Mouse (Mus musculus) heart, postnatal 14 days (tissue): ENCODE data around the gene Epn2. TPM values are rescaled to one million over a fixed set of nuclear protein-coding genes. Genes with fewer than 3 reads are reported as not detected.

ENCODE experiments used
- DNase-seq, 2 experiments: peaks; one replicate each; pipeline ENCODE4 v3.0.0; 2021 to 2022
- intact Hi-C: fragments of 180-260 bp; cut with DNase I; formaldehyde crosslinking; loops from one replicate; pipeline ENCODE4 v1.15.1; 2025
- total RNA-seq, 2 experiments: library from RNA; stranded (reverse); gene quantifications; 2 replicates each; pipeline ENCODE4 v1.2.3; 2021

Gene Epn2
- total RNA-seq, 2 experiments from 2014 or later: 23.4 to 29.8 TPM

GRCm38 (mm10) chr11:61495528-61495927 lies 84.0 kb downstream of the Epn2 start:
- DNase-seq: no peak
- intact Hi-C loops: no loop called here

- intact Hi-C loops: no loop called here
Measured at GRCm38 (mm10) chr11:61494129-61494997, 85.1 kb downstream of the Epn2 start, which contains the start of gene Mapk7. Mapk7 (minus strand) TSS chr11:61494406.

GRCm38 (mm10) chr11:61493525-61494128 lies 85.9 kb downstream of the Epn2 start:
- DNase-seq: peak in 1 of 2 experiments; percentile 33
- intact Hi-C loops: no loop called here

More at GRCm38 (mm10) chr11:61494129-61494997, 85.1 kb downstream of the Epn2 start, which contains the start of gene Mapk7:
- DNase-seq: peak; percentile 97 to 98

GRCm38 (mm10) chr11:61492749-61493401 lies 86.6 kb downstream of the Epn2 start:
- DNase-seq: no peak
- intact Hi-C loops: no loop called here

DNA sequence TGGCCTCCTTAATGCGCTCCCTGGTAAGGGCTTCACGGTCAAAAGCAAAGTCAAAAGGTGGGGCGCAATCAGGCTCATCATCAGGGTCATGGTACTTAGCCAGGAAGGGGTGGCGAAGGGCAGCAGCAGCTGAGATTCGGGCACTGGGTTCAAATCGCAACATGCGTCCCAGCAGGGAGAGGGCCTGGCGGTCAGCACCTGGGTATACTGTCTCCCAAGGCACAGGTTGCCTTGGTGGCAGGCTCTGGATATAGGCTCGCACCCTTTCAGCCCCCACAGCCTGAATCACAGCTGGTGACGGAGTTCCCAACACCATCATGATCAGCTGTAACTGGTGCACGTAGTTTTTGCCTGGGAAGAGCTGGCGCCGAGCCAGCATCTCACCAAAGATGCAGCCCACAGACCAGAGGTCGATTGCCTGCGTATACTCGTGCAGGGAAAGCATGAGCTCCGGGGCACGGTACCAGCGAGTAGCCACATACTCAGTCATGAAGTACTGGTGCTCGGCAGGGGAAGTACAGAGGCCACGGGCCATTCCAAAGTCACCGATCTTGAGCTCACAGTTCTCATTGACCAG lies 88.5 kb downstream of the Epn2 start:
- DNase-seq: no peak
- intact Hi-C loops: no loop called here

- DNase-seq: no peak
- intact Hi-C loops: no loop called here
Measured at GRCm38 (mm10) chr11:61489874-61490273, 89.6 kb downstream of the Epn2 start.

DNA sequence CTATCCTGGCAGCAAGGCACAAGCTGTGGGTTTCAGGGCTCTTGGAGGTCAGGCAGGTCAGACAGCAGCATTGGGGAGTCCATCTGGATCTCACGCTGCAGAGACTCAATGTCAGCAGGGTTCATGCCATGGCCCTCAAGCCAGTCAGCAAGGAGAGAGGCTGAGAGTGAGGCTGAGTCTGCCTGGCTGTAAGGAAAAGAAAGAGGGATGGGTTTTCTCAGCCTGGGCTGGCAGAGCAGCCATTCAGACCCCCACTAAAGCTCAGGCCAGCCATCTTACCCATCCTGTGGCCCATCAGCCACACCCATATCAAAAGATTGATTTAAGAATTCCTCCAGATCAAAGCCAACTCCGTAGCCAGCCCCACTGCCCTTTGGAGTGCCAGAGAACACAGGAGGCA lies 90.4 kb downstream of the Epn2 start:
- DNase-seq: no peak
- intact Hi-C loops: no loop called here

DNA sequence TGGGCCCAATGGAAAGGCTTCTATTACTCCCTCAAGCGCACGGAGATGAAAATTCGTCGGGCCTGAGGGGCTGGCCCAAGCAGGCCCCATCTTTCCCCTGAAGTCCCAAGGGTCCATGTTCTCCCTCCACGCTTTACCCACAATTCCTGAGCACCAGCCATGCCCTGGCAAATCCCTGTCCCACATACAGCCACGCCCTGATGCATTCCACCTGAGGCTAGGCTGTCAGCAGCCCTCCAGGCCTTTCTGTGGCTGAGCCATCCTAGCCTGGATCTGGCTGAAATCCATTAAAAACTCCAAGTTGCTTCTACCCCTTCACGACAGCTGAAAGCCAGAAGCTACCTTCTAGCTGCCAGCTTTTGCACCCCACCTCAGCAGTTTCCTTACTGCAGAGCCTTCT lies 91.6 kb downstream of the Epn2 start:
- intact Hi-C loops: no loop called here
- no peak for DNase-seq

- intact Hi-C loops: no loop called here
Measured at GRCm38 (mm10) chr11:61487401-61487800, 92.1 kb downstream of the Epn2 start.

GRCm38 (mm10) chr11:61486458-61487219 lies 92.8 kb downstream of the Epn2 start:
- DNase-seq: no peak
- intact Hi-C loops: no loop called here

More at GRCm38 (mm10) chr11:61487401-61487800, 92.1 kb downstream of the Epn2 start:
- peak; percentile 70 to 79 for DNase-seq

GRCm38 (mm10) chr11:61485541-61486457 lies 93.7 kb downstream of the Epn2 start:
- no peak for DNase-seq
- intact Hi-C loops: no loop called here

GRCm38 (mm10) chr11:61484613-61485540 lies 94.6 kb downstream of the Epn2 start, which contains the start of gene Mfap4:
Mfap4 (plus strand) TSS chr11:61485431.
- intact Hi-C loops: no loop called here
- DNase-seq: peak; percentile 64 to 73

DNA sequence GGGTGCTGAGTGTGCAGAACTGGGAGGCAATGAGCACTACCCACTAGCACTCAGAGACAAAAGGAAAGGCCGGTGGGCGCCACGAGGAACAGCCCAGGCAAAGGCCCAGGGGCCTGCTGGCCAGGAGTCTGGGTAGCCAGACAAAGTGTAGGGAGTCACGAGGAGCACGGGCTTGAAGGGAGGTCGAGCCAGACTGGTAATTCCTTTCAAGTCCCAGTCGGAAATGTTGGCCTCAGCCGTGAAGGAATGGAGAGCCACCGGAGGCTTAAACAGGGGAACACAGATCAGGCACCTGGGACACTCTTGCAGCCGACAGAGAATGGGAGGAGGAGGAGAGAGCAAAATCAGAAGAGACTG lies 95.3 kb downstream of the Epn2 start:
- no peak for DNase-seq
- intact Hi-C loops: no loop called here

- no peak for DNase-seq
- intact Hi-C loops: no loop called here
Measured at GRCm38 (mm10) chr11:61483226-61483845, 96.2 kb downstream of the Epn2 start.

DNA sequence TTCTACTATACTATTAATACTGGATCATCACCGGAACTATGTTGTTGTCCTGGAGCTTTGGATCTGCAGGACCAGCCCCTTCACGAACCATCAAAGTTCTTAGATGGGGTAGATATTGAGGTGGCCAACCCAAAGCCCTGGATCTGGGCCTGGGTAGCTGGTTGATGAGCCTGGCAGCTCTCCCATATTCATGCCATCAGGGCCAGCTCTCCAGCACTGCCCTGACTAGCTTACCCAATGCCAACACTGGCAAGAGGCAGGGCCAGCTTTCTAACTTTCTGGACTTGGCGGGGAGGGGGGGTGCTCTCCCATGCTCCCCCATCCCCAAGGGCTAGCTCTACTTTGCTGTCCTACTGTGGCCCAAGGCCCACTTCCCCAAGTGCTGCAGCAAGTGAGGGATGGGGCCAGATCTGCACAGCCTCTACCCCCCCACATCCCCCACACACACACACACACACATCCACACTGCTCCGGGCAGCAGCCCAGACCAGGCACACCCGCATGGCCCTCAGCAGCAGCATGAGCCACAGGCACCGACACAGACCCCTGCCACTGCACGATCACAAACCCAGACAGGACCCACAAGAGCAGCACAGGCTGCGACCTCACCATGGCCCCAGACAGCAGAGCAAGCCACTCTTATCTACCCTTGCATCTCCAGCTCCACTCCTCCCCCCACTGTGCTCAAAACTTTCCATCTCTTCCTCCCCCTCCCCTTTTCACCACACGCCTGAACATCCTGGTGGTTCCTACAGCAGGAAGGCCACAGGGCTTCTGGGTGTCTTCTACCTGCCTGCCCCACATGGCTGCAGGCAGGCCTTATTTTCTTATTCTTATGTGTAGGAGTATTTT lies 98.0 kb downstream of the Epn2 start:
- no peak for DNase-seq
- intact Hi-C loops: no loop called here

DNA sequence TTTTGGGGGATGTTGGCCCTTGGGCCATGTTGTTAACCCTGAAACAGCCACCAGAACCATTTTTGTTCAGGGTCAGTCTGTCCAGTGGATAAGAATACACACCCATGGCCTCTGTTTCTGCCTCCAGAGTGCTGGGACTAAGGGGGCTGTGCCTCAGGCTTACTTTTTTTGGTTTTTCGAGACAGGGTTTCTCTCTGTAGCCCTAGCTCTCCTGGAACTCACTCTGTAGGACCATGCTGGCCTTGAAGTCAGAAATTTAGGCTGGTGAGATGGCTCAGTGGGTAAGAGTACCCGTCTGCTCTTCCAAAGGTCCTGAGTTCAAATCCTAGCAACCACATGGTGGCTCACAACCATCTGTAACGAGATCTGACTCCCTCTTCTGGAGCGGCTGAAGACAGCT lies 100.7 kb downstream of the Epn2 start:
- no peak for DNase-seq
- intact Hi-C loops: no loop called here
